Mouse (Mus musculus) heart, adult 2 months (tissue): ENCODE measurements around the gene Zfp617.

ENCODE experiments used
- CTCF ChIP-seq: fragments of 200-600 bp; IDR thresholded peaks from 2 replicates; pipeline ENCODE4 v1.8.1; 2022; ENCODE audit warnings: antibody characterized with exemption, mild to moderate bottlenecking, moderate library complexity
- EP300 ChIP-seq: fragments of 200-500 bp; IDR thresholded peaks from 2 replicates; pipeline ENCODE4 v1.6.1; 2011; ENCODE audit warnings: low read depth, low read length, control low read depth; ENCODE audit not compliant: insufficient read depth
- POLR2A ChIP-seq: fragments of 200-500 bp; IDR thresholded peaks from 2 replicates; pipeline ENCODE4 v1.6.1; 2011; ENCODE audit warnings: mild to moderate bottlenecking, low read depth, low read length, control low read depth; ENCODE audit not compliant: insufficient read depth

- TF ChIP-seq CTCF (no peak), POLR2A (no peak), EP300 (no peak)
Observed at GRCm38 (mm10) chr8:71981032-71981431, 72.6 kb downstream of the Zfp617 start.
